ENCODE assay signal across 11 mouse cellular contexts in genomic region chr4:55928670-55929069, GRCm38 (mm10).
A peak's percentile ranks its signal among the peaks of the same experiment; 100 is the strongest.
DNase-seq lines count a peak whose midpoint lies in the region; ATAC-seq and TF ChIP-seq lines count a peak whose summit lies in the region.
"Had no signal": no experiment of that assay in that cellular context is flagged by ENCODE, and none has a peak within 500 bp of the region (broad histone marks: within the 10 kb centered on the region; RNA-seq: fewer than 3 reads in every experiment).

No protein-coding gene starts in this region.

- peaks cover 14% of the 10 kb centered on the region for H3K4me1 ChIP-seq in embryonic facial prominence, embryonic 15.5 days
- H3K4me1 ChIP-seq in hindbrain, postnatal 0 days (ENCODE audit: insufficient read depth, low read length): 0 out of 2 replicates have a peak, but pooled peaks cover 3% of the 10 kb centered on the region
- peaks cover 20% of the 10 kb centered on the region for H3K4me1 ChIP-seq in neural tube, embryonic 13.5 days (replicated peaks)

- peak overlapping the region; percentile 21 for H3K4me2 ChIP-seq in embryonic facial prominence, embryonic 15.5 days (replicated peaks)
- peak overlapping the region; percentile 48 for H3K4me2 ChIP-seq in hindbrain, postnatal 0 days (ENCODE audit: low read depth, low read length)
- H3K4me2 ChIP-seq in neural tube, embryonic 13.5 days: peak overlapping the region; percentile 28; the same call in 1 of the 2 replicates
- H3K4me2 ChIP-seq: stomach, embryonic 15.5 days had no signal

- no peaks in the 10 kb centered on the region for H3K36me3 ChIP-seq in embryonic facial prominence, embryonic 15.5 days
- H3K36me3 ChIP-seq in hindbrain, postnatal 0 days (ENCODE audit: insufficient read depth, low read length): no peaks in the 10 kb centered on the region
- no peaks in the 10 kb centered on the region for H3K36me3 ChIP-seq in neural tube, embryonic 13.5 days
- H3K36me3 ChIP-seq: stomach, embryonic 15.5 days had no signal

- peak overlapping the region; percentile 83 for H3K27ac ChIP-seq in embryonic facial prominence, embryonic 15.5 days (replicated peaks)
- peak overlapping the region; percentile 29; the same call in 1 of the 2 replicates for H3K27ac ChIP-seq in hindbrain, postnatal 0 days
- H3K27ac ChIP-seq in neural tube, embryonic 13.5 days (replicated peaks): peak overlapping the region; percentile 34; the same call in 1 of the 2 replicates
- H3K27ac ChIP-seq: heart, adult 2 months; stomach, embryonic 15.5 days had no signal

- no peaks in the 10 kb centered on the region for H3K27me3 ChIP-seq in embryonic facial prominence, embryonic 15.5 days
- H3K27me3 ChIP-seq in hindbrain, postnatal 0 days (ENCODE audit: insufficient read depth, low read length): no peaks in the 10 kb centered on the region
- no peaks in the 10 kb centered on the region for H3K27me3 ChIP-seq in neural tube, embryonic 13.5 days
- H3K27me3 ChIP-seq: stomach, embryonic 15.5 days had no signal

- H3K9ac ChIP-seq in embryonic facial prominence, embryonic 15.5 days: no peak overlapping the region
- H3K9ac ChIP-seq in hindbrain, postnatal 0 days (replicated peaks; ENCODE audit: low read length): no peak overlapping the region
- H3K9ac ChIP-seq in neural tube, embryonic 13.5 days: no peak overlapping the region
- H3K9ac ChIP-seq: stomach, embryonic 15.5 days had no signal

- 30% methylated on average over 11 of the region's 11 CpGs for WGBS in embryonic facial prominence, embryonic 15.5 days
- whole genome bisulfite sequencing in hindbrain, postnatal 0 days: 38% methylated on average over 11 of the region's 11 CpGs
- WGBS in neural tube, embryonic 13.5 days: 63% methylated on average over 11 of the region's 11 CpGs

- H3K9me3 ChIP-seq in embryonic facial prominence, embryonic 15.5 days (replicated peaks): no peaks in the 10 kb centered on the region
- no peaks in the 10 kb centered on the region for H3K9me3 ChIP-seq in hindbrain, postnatal 0 days (ENCODE audit: low read length)
- no peaks in the 10 kb centered on the region for H3K9me3 ChIP-seq in neural tube, embryonic 13.5 days
- H3K9me3 ChIP-seq: stomach, embryonic 15.5 days had no signal

- 0 out of 2 replicates have a peak overlapping the region, but pooled peaks have one; percentile 3 for H3K4me3 ChIP-seq in embryonic facial prominence, embryonic 15.5 days (replicated peaks)
- H3K4me3 ChIP-seq in hindbrain, postnatal 0 days (ENCODE audit: low read length): no peak overlapping the region; the same call in 1 of the 2 replicates
- no peak overlapping the region for H3K4me3 ChIP-seq in neural tube, embryonic 13.5 days
- H3K4me3 ChIP-seq: heart, adult 2 months; stomach, embryonic 15.5 days had no signal

- peak; percentile 9 for DNase-seq in embryo, embryonic 10 days (ENCODE audit: low spot score)
- no peak for DNase-seq in embryo, embryonic 9.5 days (ENCODE audit: extremely low spot score)
- peak; percentile 47 for DNase-seq in hindbrain, postnatal 0 days (ENCODE audit: low spot score)
- no peak for DNase-seq in ovary, postnatal 10 days (ENCODE audit: low spot score)
- DNase-seq in lung, postnatal 14 days: no peak
- DNase-seq in thymus, postnatal 0 days (ENCODE audit: low spot score): no peak
- DNase-seq: cerebellum, adult 18-20 months; heart, adult 2 months had no signal

- ATAC-seq in embryonic facial prominence, embryonic 15.5 days (ENCODE audit: insufficient number of reproducible peaks, low FRiP score, low TSS enrichment, low read depth): 0 out of 2 replicates have a peak, but pooled peaks have one; percentile 51
- peak; percentile 35; the same call in 1 of the 2 replicates for ATAC-seq in hindbrain, postnatal 0 days
- peak; percentile 44; the same call in 1 of the 2 replicates for ATAC-seq in neural tube, embryonic 13.5 days (ENCODE audit: low read depth)

- no peak for TF ChIP-seq CTCF in hindbrain, postnatal 0 days (IDR thresholded peaks at IDR 0.05; ENCODE audit: low read depth)

Comparison
In these comparisons a context has a peak if more than half of its experiments do, and no peak if none do; other contexts are left out.
1. DNase-seq: peak in embryo, embryonic 10 days (single experiment) and hindbrain, postnatal 0 days (single experiment); none in embryo, embryonic 9.5 days (single experiment), ovary, postnatal 10 days (single experiment), lung, postnatal 14 days (single experiment) and thymus, postnatal 0 days (single experiment).
2. H3K27ac ChIP-seq: peak in every context shown above with its lines; median percentile 83 in embryonic facial prominence, embryonic 15.5 days; 34 in neural tube, embryonic 13.5 days; 29 in hindbrain, postnatal 0 days.
3. Peak in every context shown above with its lines, with median percentiles within 50 percentile points of each other: ATAC-seq and H3K4me2 ChIP-seq.